Mouse (Mus musculus) forebrain, embryonic 13.5 days (tissue): ENCODE measurements around the gene Aacs. TPM values are rescaled to one million over a fixed set of nuclear protein-coding genes. Genes with fewer than 3 reads are reported as not detected.
"Not testable (repeated sequence)": the region's sequence is repeated elsewhere in the genome, so short reads cannot be mapped to it uniquely, and the experiment has no call there.

Source experiments
- ATAC-seq: fragments of 200-750 bp; cut with Nextera tagmentation; 2 replicates; pipeline ENCODE4 v1.8.0; 2017
- H3K27ac ChIP-seq: fragments of 300-500 bp; sonication (generic); 2 replicates; pipeline ENCODE4 v1.5.1; 2015; ENCODE audit warnings: inconsistent platforms, mild to moderate bottlenecking, moderate library complexity
- H3K27me3 ChIP-seq: fragments of 300-500 bp; sonication (generic); 2 replicates; pipeline ENCODE4 v1.6.1; 2015; ENCODE audit warnings: mild to moderate bottlenecking, inconsistent platforms
- H3K36me3 ChIP-seq: fragments of 300-500 bp; sonication (generic); 2 replicates; pipeline ENCODE4 v1.6.1; 2015; ENCODE audit warnings: mild to moderate bottlenecking, inconsistent platforms; ENCODE audit not compliant: poor library complexity, severe bottlenecking
- H3K4me1 ChIP-seq: fragments of 300-500 bp; sonication (generic); 2 replicates; pipeline ENCODE4 v1.6.1; 2015; ENCODE audit warnings: inconsistent platforms
- H3K4me2 ChIP-seq: fragments of 300-500 bp; sonication (generic); 2 replicates; pipeline ENCODE4 v1.6.1; 2015; ENCODE audit warnings: inconsistent platforms, mild to moderate bottlenecking, moderate library complexity
- H3K4me3 ChIP-seq: fragments of 300-500 bp; sonication (generic); 2 replicates; pipeline ENCODE4 v1.5.1; 2015; ENCODE audit warnings: mild to moderate bottlenecking, inconsistent platforms
- H3K9ac ChIP-seq: fragments of 300-500 bp; sonication (generic); 2 replicates; pipeline ENCODE4 v1.6.1; 2015; ENCODE audit warnings: mild to moderate bottlenecking, inconsistent platforms
- H3K9me3 ChIP-seq: fragments of 300-500 bp; sonication (generic); replicated peaks from 2 replicates; pipeline ENCODE4 v1.6.1; 2016; ENCODE audit warnings: inconsistent platforms
- WGBS: fragments of 180-500 bp; shearing (Covaris S2); methylation state at CpG from one replicate; pipeline ENCODE4 v1.1.7; 2015; 5-methylcytosine and 5-hydroxymethylcytosine counted together
- polyA plus RNA-seq: library from polyadenylated mRNA; unstranded; fragments of >200 nt; fragmentation: Nextera tagmentation; extraction: Ambion mirVana; gene quantifications from 2 replicates; pipeline ENCODE4 v1.2.1, GENCODE M21; 2015

The Aacs gene
- 53.7 and 54.6 TPM in 2 replicates for polyA plus RNA-seq

- peaks cover 10% of the 10 kb centered on the region for H3K36me3 ChIP-seq
- no peaks in the 10 kb centered on the region for H3K27me3 ChIP-seq
- under 1% methylated on average over 59 of the region's 60 CpGs for WGBS
- H3K27ac ChIP-seq = peak within 1 kb of the TSS; percentile 65
- no peaks in the 10 kb centered on the region for H3K9me3 ChIP-seq
- H3K4me2 ChIP-seq = peak within 1 kb of the TSS; percentile 90
- H3K4me3 ChIP-seq = peak within 1 kb of the TSS; percentile 89
- peak; percentile 93 for ATAC-seq
- H3K9ac ChIP-seq = peak within 1 kb of the TSS; percentile 85
- peaks cover 41% of the 10 kb centered on the region for H3K4me1 ChIP-seq
These were observed at the start of gene Aacs for GRCm38 (mm10) chr5:125475601-125476285. Gene Aacs, plus strand, starts transcription at chr5:125475814.

DNA sequence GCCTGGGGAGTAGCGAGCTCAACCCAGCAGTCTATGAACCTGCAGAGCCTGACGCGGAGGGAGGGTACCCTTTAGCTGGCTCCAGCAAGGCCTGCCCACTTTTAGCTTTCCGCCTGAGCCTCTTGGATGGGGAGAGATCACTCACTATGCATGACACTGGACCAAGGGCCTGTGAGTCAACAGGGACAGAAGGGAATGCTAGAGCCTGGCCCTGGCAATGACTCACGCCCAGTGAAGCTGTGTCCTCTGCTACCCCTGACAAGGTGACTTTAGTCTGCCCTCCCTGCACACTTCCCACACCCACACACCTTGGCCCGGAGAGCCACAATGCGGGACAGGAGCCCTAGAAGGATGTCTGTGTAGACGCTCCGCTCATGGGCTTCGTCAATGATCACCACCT lies 49.3 kb upstream of the Aacs start:
- Histone ChIP-seq H3K27ac (no peak overlapping the region), H3K9me3 (no peaks in the 10 kb centered on the region), H3K27me3 (no peaks in the 10 kb centered on the region), H3K4me1 (no peaks in the 10 kb centered on the region), H3K4me2 (no peak overlapping the region), H3K36me3 (peaks cover 100% of the 10 kb centered on the region), H3K4me3 (no peak overlapping the region), H3K9ac (no peak overlapping the region)
- no peak for ATAC-seq
- 92% methylated on average over 10 of the region's 10 CpGs for WGBS

GRCm38 (mm10) chr5:125432324-125432723 lies 43.3 kb upstream of the Aacs start:
- not testable (repeated sequence) for H3K27ac ChIP-seq, H3K27me3 ChIP-seq, ATAC-seq, H3K9me3 ChIP-seq
- Histone ChIP-seq H3K4me1 (peaks cover 11% of the 10 kb centered on the region), H3K4me2 (peak overlapping the region; percentile 94; the same call in 1 of the 2 replicates), H3K36me3 (peaks cover 46% of the 10 kb centered on the region), H3K9ac (0 out of 2 replicates have a peak overlapping the region, but pooled peaks have one; percentile 79), H3K4me3 (0 out of 2 replicates have a peak overlapping the region, but pooled peaks have one; percentile 62)
- 93% methylated on average over 2 of the region's 2 CpGs for WGBS

DNA sequence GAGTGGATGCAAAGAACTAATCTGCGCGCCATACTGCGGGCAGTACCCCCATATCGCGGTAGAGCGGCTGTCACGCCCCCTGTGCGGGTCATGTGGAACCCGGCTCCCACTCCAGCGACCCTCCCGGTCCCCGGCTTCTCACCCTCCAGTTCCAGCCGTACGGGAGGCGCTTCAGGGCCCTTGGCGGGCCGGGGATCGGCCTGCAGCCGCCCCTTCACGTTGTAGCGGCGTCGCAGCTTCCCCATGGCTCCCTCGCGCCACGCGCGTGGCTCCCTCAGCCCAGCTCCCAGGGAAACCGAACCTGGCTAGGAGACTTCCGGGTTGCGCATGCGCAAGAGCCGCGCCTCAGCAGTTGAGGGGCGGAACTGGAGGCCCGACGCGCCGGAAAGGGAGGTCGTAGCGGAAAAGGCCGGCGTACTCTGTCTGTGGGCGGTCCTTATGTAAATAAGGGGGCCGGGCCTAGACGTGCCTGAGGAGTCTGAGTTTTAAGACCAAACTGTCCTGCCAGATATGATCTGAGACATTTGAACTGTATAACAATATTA lies 41.7 kb upstream of the Aacs start, which contains the start of gene Dhx37:
Gene Dhx37, minus strand, starts transcription at position 329 of the 545 bp plus-strand sequence.
- H3K36me3 ChIP-seq = peaks cover 30% of the 10 kb centered on the region
- peak within 1 kb of the TSS; percentile 62 for H3K4me3 ChIP-seq
- H3K9me3 ChIP-seq = no peaks in the 10 kb centered on the region
- H3K4me1 ChIP-seq = peaks cover 11% of the 10 kb centered on the region
- ATAC-seq = peak; percentile 97
- H3K4me2 ChIP-seq = peak within 1 kb of the TSS; percentile 94
- H3K9ac ChIP-seq = peak within 1 kb of the TSS; percentile 79
- under 1% methylated on average over 46 of the region's 46 CpGs for WGBS
- peak within 1 kb of the TSS; percentile 37; the same call in 1 of the 2 replicates for H3K27ac ChIP-seq
- H3K27me3 ChIP-seq = no peaks in the 10 kb centered on the region

DNA sequence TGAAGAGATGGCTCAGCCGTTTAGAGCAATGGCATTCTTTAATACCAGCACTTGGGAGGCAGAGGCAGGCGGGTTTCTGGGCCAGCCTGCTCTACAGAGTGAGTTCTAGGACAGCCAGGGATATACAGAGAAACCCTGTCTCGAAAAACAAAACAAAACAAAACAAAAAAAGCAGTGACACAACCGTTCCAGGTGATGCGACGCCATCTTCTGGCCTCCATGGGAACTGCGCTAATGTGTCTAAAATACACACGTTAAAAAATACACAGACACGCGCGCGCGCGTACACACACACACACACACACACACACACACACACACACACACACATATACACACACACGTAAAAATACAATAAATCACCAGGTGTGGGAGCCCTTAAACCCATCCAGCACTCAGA lies 41.3 kb upstream of the Aacs start:
- 55% methylated on average over 15 of the region's 15 CpGs for WGBS
- H3K9ac ChIP-seq, H3K9me3 ChIP-seq, ATAC-seq, H3K27ac ChIP-seq, H3K27me3 ChIP-seq: not testable (repeated sequence)
- Histone ChIP-seq H3K36me3 (peaks cover 25% of the 10 kb centered on the region), H3K4me3 (peak overlapping the region; percentile 62), H3K4me2 (peak overlapping the region; percentile 94), H3K4me1 (peaks cover 11% of the 10 kb centered on the region)

DNA sequence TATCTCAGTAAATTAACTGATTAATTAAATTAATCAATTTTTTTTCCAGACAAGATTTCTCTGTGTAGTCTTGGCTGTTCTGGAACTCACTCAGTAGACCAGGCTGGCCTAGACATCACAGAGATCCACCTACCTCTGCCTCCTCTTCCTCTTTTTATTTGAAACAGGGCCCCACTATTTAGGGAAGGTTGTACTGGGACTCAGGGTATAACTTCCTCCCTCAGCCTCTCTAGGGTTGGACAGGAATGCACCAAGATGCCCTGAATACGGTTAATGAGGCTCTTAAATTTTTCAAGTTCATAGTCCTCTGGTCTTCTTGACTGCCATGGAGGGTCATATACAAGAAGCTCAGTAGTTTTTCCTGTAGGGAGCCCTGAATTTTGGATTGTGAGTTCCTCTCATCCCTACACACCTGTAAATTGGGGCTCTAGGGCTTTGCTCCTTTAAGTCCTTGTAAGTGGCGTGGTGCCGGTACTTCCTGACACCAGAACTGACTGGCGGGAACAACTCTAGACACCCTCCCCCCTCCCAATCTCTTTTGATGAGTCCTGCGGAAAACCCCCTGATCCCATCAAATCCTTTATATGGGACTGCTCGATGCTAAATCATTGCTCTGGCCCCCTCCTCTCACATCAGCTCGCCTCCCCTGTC lies 34.9 kb upstream of the Aacs start:
- Histone ChIP-seq H3K4me1 (peaks cover 18% of the 10 kb centered on the region), H3K9me3 (no peaks in the 10 kb centered on the region), H3K36me3 (no peaks in the 10 kb centered on the region), H3K9ac (peak overlapping the region; percentile 86), H3K27ac (peak overlapping the region; percentile 65), H3K4me3 (peak overlapping the region; percentile 88), H3K27me3 (no peaks in the 10 kb centered on the region), H3K4me2 (peak overlapping the region; percentile 85)
- 4% methylated on average over 7 of the region's 7 CpGs for WGBS
- no peak; the same call in 1 of the 2 replicates for ATAC-seq

DNA sequence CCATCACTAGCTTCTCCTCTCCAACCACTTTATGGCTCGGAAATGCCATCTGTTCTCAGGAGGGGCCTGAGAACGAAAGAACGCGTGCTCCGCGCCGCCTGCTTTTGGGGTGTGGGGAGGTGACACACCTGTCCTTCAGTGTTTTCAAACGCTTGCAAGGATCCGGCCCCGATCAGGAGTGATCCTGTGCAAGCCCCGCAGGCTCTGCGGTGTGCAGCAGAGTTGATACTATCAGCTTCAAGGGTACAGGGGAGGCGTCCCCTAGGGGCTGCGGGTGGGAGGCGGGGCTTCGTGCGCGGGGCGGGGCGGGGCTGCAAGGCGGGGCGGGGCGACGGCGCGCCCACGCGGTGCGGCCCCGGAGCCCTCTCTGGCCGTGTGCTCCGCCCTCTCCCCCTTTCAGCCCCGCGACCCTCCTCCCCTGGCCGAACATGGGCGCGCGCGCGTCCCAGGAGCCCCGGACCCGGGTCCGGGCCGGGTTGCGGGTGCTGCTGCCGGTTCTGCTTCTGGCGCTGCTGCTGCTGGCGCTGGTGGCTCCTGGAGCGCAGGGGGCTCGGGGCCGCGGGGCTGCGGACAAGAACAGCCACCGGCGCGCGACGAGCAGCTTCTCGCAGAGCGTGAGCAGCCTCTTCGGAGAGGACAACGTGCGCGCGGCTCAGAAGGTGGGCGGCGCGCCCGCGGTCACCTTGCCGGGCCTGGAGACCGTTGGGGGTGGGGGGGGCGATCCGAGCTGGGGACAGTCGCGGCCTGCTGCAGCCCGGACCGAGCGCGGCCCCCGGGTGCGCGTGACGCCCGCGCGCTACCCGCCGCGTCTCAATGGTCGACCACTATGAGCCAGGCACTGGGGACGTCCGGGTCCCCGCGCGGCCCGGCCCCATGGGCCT lies 34.1 kb upstream of the Aacs start, which contains the start of gene Bri3bp:
Gene Bri3bp, plus strand, starts transcription at position 335 of the 881 bp plus-strand sequence.
- under 1% methylated on average over 79 of the region's 97 CpGs for WGBS
- ATAC-seq = peak; percentile 92
- Histone ChIP-seq H3K36me3 (no peaks in the 10 kb centered on the region), H3K9ac (peak within 1 kb of the TSS; percentile 86), H3K9me3 (no peaks in the 10 kb centered on the region), H3K4me3 (peak within 1 kb of the TSS; percentile 88), H3K4me2 (peak within 1 kb of the TSS; percentile 85), H3K27ac (peak within 1 kb of the TSS; percentile 66), H3K27me3 (no peaks in the 10 kb centered on the region), H3K4me1 (peaks cover 22% of the 10 kb centered on the region)

- no peaks in the 10 kb centered on the region for H3K27me3 ChIP-seq
- peak overlapping the region; percentile 88 for H3K4me3 ChIP-seq
- WGBS = 22% methylated on average over 27 of the region's 27 CpGs
- peak overlapping the region; percentile 86 for H3K9ac ChIP-seq
- ATAC-seq = peak; percentile 36
- peak overlapping the region; percentile 85 for H3K4me2 ChIP-seq
- peaks cover 22% of the 10 kb centered on the region for H3K4me1 ChIP-seq
- H3K9me3 ChIP-seq = no peaks in the 10 kb centered on the region
- H3K27ac ChIP-seq = peak overlapping the region; percentile 66; the same call in 1 of the 2 replicates
- no peaks in the 10 kb centered on the region for H3K36me3 ChIP-seq
These were observed 33.2 kb upstream of the Aacs start for GRCm38 (mm10) chr5:125442136-125442995.

- H3K4me2 ChIP-seq = peak overlapping the region; percentile 85; the same call in 1 of the 2 replicates
- 89% methylated on average over 5 of the region's 5 CpGs for WGBS
- H3K27me3 ChIP-seq = no peaks in the 10 kb centered on the region
- H3K27ac ChIP-seq = no peak overlapping the region
- no peak for ATAC-seq
- H3K4me3 ChIP-seq = no peak overlapping the region
- peaks cover 22% of the 10 kb centered on the region for H3K4me1 ChIP-seq
- no peaks in the 10 kb centered on the region for H3K36me3 ChIP-seq
- no peaks in the 10 kb centered on the region for H3K9me3 ChIP-seq
- no peak overlapping the region for H3K9ac ChIP-seq
These were observed 32.3 kb upstream of the Aacs start for GRCm38 (mm10) chr5:125443335-125443734.

DNA sequence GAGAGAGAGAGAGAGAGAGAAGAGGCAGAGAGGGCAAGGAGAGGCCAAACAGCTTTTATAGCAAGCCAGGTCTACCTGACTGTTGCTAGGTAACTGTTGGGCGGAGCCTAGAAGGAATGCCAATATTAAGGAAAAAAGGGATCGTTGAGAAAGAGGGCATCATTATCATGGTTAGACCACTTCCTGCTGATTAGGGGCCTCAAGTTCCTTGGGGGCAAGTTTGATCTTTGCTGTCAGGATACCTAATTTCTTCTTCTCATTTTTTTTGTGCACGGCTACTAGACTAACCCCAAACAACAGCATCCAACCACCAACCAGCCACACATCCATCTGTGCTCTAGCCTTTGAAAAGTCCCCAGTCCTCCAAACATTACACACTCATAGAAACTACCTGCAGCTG lies 31.7 kb upstream of the Aacs start:
- Histone ChIP-seq H3K27ac (no peak overlapping the region), H3K4me3 (no peak overlapping the region), H3K36me3 (no peaks in the 10 kb centered on the region), H3K9ac (no peak overlapping the region), H3K9me3 (no peaks in the 10 kb centered on the region), H3K4me2 (no peak overlapping the region), H3K27me3 (no peaks in the 10 kb centered on the region), H3K4me1 (peaks cover 22% of the 10 kb centered on the region)
- 89% methylated on average over 3 of the region's 3 CpGs for WGBS
- no peak for ATAC-seq

- no peaks in the 10 kb centered on the region for H3K27me3 ChIP-seq
- 83% methylated on average over 4 of the region's 4 CpGs for WGBS
- no peak overlapping the region for H3K27ac ChIP-seq
- ATAC-seq = no peak
- H3K36me3 ChIP-seq = no peaks in the 10 kb centered on the region
- H3K9me3 ChIP-seq = no peaks in the 10 kb centered on the region
- no peak overlapping the region for H3K4me3 ChIP-seq
- no peak overlapping the region for H3K4me2 ChIP-seq
- H3K9ac ChIP-seq = no peak overlapping the region
- peaks cover 22% of the 10 kb centered on the region for H3K4me1 ChIP-seq
These were observed 31.1 kb upstream of the Aacs start for GRCm38 (mm10) chr5:125444554-125444953.
